Mouse (Mus musculus): ENCODE results near the gene Upk2. TPM values are rescaled to one million over a fixed set of nuclear protein-coding genes. Genes with fewer than 3 reads are reported as not detected.
"Not testable (repeated sequence)": the region's sequence is repeated elsewhere in the genome, so short reads cannot be mapped to it uniquely, and the experiment has no call there.

Gene Upk2
- total RNA-seq, 2 experiments from 2014 or later: not detected

DNA sequence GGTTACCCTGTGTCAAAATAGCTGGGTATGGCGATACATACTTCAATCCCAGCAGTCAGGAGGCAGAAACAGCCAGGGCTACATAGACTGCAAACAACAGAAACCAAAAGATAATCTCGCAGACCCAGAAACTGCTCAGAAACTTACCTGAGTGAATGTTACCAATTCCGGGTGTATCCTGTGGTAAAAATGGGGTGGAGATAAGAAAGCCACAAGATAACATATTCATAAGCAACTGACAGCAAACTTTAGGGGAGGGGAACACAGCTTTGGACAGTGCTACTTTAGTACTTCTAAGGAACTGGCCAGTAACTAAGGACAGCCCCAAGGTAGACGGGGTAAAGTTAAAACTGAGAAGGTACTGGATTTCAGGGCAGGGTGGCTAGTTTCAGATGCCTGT lies 42.5 kb downstream of the Upk2 start:
- intact Hi-C loops (cut with DNase I): no loop called here
- DNase-seq: no peak

DNA sequence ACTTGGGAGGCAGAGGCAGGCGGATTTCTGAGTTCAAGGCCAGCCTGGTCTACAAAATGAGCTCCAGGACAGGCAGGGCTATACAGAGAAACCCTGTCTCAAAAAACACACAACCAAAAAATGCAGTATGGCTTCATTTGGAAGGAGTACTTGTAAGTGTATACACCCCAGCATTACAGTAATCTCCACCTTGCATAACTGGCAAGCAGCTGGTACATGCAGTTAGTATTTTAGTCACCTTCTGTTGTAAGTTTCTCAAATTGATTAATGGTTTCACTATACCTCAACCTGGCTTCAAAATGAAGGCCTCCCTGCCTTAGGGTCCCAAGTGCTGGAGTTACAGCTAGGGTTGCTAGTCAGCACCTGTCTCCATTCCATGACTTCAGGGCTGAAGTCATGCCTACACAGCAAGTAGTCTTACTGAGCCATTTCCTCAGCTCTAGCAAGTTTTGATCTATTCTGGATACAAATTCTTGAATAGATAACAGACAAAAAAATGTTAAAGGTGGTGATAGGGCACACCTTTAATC lies 43.1 kb downstream of the Upk2 start:
- intact Hi-C loops (cut with DNase I): no loop called here
- DNase-seq: no peak

DNA sequence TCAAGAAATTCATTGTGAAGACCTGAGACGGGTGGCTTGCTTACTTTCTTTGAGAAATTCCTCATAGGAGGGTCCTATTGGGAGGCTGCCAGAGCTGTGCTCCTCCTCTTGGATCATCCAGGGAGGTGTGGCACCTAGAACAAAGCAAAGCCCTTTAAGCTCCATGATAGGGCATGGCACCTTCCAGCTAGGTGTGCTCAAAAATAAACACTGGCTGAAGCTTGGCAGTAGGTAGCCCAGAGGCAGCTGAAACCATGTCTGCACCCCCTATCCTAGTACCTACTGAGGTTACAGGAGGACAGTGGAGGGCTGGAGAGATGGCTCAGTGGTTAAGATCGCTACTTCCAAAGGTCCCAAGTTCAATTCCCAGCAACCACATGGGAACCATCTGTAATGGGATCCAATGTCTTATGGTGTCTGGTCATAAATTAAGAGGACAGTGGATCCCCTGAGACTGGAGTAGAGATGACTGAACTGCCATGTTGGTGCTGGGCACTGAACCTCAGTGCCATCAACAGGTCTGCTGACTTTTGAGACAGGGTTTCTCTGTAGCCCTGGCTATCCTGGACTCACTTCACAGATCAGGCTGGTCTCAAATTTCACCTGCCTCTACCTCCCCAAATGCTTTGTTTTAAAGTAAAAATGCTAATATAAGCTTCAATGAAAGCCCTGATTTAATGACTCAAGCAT lies 44.0 kb downstream of the Upk2 start:
- DNase-seq: no peak
- intact Hi-C loops (cut with DNase I): no loop called here

DNA sequence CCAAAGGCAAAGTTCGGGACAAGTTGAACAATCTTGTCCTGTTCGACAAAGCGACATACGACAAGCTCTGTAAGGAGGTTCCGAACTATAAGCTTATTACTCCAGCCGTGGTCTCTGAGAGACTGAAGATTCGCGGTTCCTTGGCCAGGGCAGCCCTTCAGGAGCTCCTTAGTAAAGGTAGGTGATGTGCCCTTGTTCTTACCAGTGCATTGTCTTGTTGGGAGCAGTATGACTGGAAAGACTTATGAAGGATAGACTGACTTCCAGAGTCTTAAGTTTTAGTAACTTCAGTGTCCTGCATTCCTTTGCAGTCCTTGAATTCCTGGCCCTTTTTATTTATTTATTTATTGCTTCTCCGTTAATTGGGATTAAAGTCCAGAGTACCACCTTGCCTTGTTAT lies 46.1 kb downstream of the Upk2 start:
- intact Hi-C loops (cut with DNase I); DNase-seq: not testable (repeated sequence)

DNA sequence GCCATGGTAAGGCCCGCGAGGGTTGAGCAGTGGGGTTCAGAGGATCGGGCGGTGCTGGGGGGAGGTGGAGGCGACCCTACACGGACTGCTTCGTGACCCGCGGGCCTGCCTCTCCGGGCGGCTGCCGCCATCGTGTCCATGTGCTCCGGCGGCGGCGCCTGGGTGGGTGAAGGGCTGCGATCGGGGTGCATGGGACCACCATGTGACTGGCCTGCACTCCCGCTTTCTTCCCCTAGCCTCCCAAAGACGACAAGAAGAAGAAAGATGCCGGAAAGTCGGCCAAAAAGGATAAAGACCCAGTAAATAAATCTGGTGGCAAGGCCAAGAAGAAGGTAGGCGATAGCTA lies 47.1 kb downstream of the Upk2 start:
- intact Hi-C loops (cut with DNase I): no loop called here
- no peak for DNase-seq

DNA sequence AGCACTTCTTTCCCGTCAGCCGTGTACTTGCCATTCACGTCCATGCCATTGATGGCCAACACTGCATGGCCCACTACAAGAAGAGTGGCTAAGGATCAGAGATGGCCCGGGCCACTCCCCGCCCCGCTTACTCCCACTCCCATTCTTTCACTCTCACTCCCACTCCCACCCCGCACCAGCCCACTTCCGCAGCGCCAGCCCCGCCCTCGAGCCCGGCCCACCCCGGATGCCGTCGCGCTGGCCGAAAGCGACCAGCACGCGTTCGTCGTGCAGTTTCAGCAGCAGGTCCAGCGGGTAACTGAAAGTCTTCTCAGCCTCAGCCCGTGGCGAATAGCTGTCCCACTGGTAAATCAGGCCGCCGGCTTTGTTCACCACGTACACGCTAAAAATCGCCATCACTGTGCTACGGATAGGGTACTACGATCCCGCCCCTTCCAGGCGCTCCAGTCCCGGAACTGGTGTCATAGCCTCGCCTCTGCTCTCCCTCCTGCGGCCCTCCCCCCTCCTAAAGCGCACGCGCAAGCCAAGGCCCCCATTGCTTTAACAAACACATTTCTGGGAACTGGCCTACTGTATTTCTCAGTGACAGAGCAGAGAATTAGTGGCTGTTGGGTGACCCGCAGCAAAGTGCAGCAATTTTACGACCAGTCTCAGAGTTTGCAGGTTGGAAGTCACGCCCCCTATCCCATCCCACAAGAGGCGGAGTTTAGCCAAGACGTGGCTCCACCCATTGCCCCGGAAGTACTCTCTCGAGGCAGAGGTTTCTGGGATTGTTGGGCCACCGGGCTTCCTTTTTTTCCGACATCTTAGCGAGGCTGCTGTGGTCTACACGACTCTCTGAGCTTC lies 47.6 kb downstream of the Upk2 start, which contains the start of the genes Rps25 and Trappc4:
TSS of gene Rps25 (plus strand) at position 234 of the 846 bp plus-strand sequence.
TSS of gene Trappc4 (minus strand) at position 695 of the 846 bp plus-strand sequence.
- peak; percentile 92 to 95 for DNase-seq
- intact Hi-C loops (cut with DNase I): no loop called here

DNA sequence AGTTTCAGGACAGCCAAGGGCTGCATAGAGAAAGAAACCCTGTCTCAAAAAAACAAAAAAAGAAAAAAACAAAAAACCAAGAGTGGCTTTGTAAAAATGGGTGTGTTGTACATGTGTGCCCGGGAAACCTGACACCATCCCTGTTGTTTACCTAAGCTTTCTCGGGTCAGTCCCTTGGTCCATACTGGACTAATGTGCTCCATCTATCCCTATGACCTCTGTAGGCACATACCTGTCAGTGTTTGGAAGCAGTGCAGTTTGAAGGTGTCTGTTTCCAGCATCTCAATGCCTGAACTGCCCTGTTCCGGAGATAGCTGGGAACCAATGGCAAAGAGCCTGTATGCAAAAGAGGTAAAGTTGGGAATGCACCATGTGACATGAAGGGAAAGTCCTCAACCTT lies 49.8 kb downstream of the Upk2 start:
- intact Hi-C loops (cut with DNase I): no loop called here
- DNase-seq: no peak

Other genes with a start within 250 kb of the Upk2 start
- 10 to 100 TPM; 17.7 to 22.6 TPM for gene Cbl, start 220.9 kb downstream of the Upk2 start, total RNA-seq (2021)
- not detected for gene Ccdc153, start 214.3 kb downstream of the Upk2 start, total RNA-seq (2021)
- 1 to 10 TPM; 3.5 to 4.3 TPM for gene Pdzd3, start 203.5 kb downstream of the Upk2 start, total RNA-seq (2021)
- 10 to 100 TPM; 19.6 to 24.5 TPM for gene Nlrx1, start 186.4 kb downstream of the Upk2 start, total RNA-seq (2021)
- under 1 TPM; 0.69 to 0.79 TPM for gene Abcg4, start 166.4 kb downstream of the Upk2 start, total RNA-seq (2021)
- gene Hinfp, start 149.3 kb downstream of the Upk2 start, total RNA-seq (2021): 1 to 10 TPM; 7.8 to 8.7 TPM
- 10 to 100 TPM; 14.0 to 14.2 TPM for gene C2cd2l, start 134.7 kb downstream of the Upk2 start, total RNA-seq (2021)
- gene Dpagt1, start 129.0 kb downstream of the Upk2 start, total RNA-seq (2021): 10 to 100 TPM; 18.6 to 22.4 TPM
- 10 to 100 TPM; 13.3 to 13.6 TPM for gene H2afx, start 120.3 kb downstream of the Upk2 start, total RNA-seq (2021)
- 10 to 100 TPM; 41.1 to 49.8 TPM for gene Hmbs, start 110.7 kb downstream of the Upk2 start, total RNA-seq (2021)
- 10 to 100 TPM; 16.8 to 18.8 TPM for gene Vps11, start 93.3 kb downstream of the Upk2 start, total RNA-seq (2021)
- gene Hyou1, start 75.5 kb downstream of the Upk2 start, total RNA-seq (2021): 10 to 100 TPM; 46.0 to 68.1 TPM
- 10 to 100 TPM; 21.5 to 24.0 TPM for gene Slc37a4, start 58.1 kb downstream of the Upk2 start, total RNA-seq (2021)
- gene Rps25, start 47.8 kb downstream of the Upk2 start, total RNA-seq (2021): 100 to 1,000 TPM; 793 to 858 TPM
- gene Trappc4, start 47.4 kb downstream of the Upk2 start, total RNA-seq (2021): 10 to 100 TPM; 33.0 to 36.3 TPM
- gene Ccdc84, start 36.4 kb downstream of the Upk2 start, total RNA-seq (2021): 1 to 10 TPM; 8.1 to 8.8 TPM
- not detected for gene Foxr1, start 13.8 kb downstream of the Upk2 start, total RNA-seq (2021)
- 10 to 100 TPM; 44.6 to 59.4 TPM for gene Bcl9l, start 27.8 kb upstream of the Upk2 start, total RNA-seq (2021)
- under 1 TPM; 0.22 to 0.47 TPM for gene Cxcr5, start 106.9 kb upstream of the Upk2 start, total RNA-seq (2021)
- gene Ddx6, start 149.9 kb upstream of the Upk2 start, total RNA-seq (2021): 10 to 100 TPM; 82.0 to 85.0 TPM
- not detected for gene Treh, start 218.3 kb upstream of the Upk2 start, total RNA-seq (2021)

Measured in heart, postnatal 36 days (tissue).